Mouse (Mus musculus) limb, embryonic 11.5 days (tissue): Measurements from ENCODE around the gene Dctn5. TPM values are rescaled to one million over a fixed set of nuclear protein-coding genes. Genes with fewer than 3 reads are reported as not detected.

Experiments
- ATAC-seq: fragments of 200-750 bp; cut with Nextera tagmentation; 2 replicates; pipeline ENCODE4 v1.8.0; 2017; ENCODE audit warnings: low read depth; ENCODE audit not compliant: insufficient number of reproducible peaks, low FRiP score, low TSS enrichment
- DNase-seq: peaks from one replicate; pipeline ENCODE4 v3.0.0-alpha.2; 2015; ENCODE audit warnings: low spot score
- H3K27ac ChIP-seq: fragments of 300-500 bp; sonication (generic); replicated peaks from 2 replicates; pipeline ENCODE4 v1.5.1; 2014; ENCODE audit warnings: low read depth, mild to moderate bottlenecking, low read length
- H3K27me3 ChIP-seq: fragments of 300-500 bp; sonication (generic); 2 replicates; pipeline ENCODE4 v1.6.1; 2014; ENCODE audit warnings: mild to moderate bottlenecking, low read length, mixed read lengths; ENCODE audit not compliant: control insufficient read depth, insufficient read depth
- H3K36me3 ChIP-seq: fragments of 300-500 bp; sonication (generic); 2 replicates; pipeline ENCODE4 v1.6.1; 2014; ENCODE audit warnings: mild to moderate bottlenecking, low read length, moderate library complexity, mixed read lengths; ENCODE audit not compliant: control insufficient read depth, insufficient read depth
- H3K4me1 ChIP-seq: fragments of 300-500 bp; sonication (generic); 2 replicates; pipeline ENCODE4 v1.6.1; 2014; ENCODE audit warnings: low read length, mixed read lengths; ENCODE audit not compliant: control insufficient read depth, insufficient read depth
- H3K4me2 ChIP-seq: fragments of 300-500 bp; sonication (generic); 2 replicates; pipeline ENCODE4 v1.6.1; 2014; ENCODE audit warnings: low read depth, mild to moderate bottlenecking, moderate library complexity; ENCODE audit not compliant: severe bottlenecking
- H3K4me3 ChIP-seq: fragments of 300-500 bp; sonication (generic); 2 replicates; pipeline ENCODE4 v1.5.1; 2014; ENCODE audit warnings: low read depth, low read length
- H3K9ac ChIP-seq: fragments of 300-500 bp; sonication (generic); 2 replicates; pipeline ENCODE4 v1.6.1; 2014; ENCODE audit warnings: mild to moderate bottlenecking, low read length
- H3K9me3 ChIP-seq: fragments of 300-500 bp; sonication (generic); 2 replicates; pipeline ENCODE4 v1.6.1; 2016; ENCODE audit warnings: low read length; ENCODE audit not compliant: control insufficient read depth
- WGBS: fragments of 180-500 bp; shearing (Covaris S2); extraction: QIAGEN DNeasy Blood & Tissue Kit; methylation state at CpG from one replicate; pipeline ENCODE4 v1.1.7; 2014; 5-methylcytosine and 5-hydroxymethylcytosine counted together
- polyA plus RNA-seq: library from polyadenylated mRNA; unstranded; fragments of >200 nt; fragmentation: Nextera tagmentation; extraction: Ambion mirVana; gene quantifications from 2 replicates; pipeline ENCODE4 v1.2.1, GENCODE M21; 2014

Dctn5 gene
- polyA plus RNA-seq, 1 experiment from 2014 or later, result 122 TPM

DNA sequence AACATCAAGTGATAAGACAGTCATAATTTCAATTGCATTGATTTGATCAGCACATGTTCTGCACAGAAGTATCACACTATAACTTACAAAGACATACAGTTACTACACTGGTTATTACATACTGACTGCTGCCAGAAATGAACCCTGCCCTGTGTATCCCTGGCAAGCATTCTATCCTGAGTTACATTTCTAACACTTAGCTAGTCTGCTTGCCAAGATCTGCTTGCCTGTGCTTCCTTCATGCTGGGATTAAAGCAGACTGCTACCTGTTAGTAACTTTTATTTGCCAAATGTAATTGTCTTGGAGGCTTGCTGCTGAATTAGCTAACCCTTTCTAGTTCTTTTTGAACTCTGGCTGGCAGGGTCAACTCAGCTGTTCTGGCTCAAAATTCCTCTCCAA, 8.2 kb downstream of the Dctn5 start:
- no peak overlapping the region for H3K4me2 ChIP-seq
- DNase-seq (no peak), ATAC-seq (no peak)
- H3K4me1 ChIP-seq, result no peaks in the 10 kb centered on the region
- H3K27ac ChIP-seq, result no peak overlapping the region
- no peaks in the 10 kb centered on the region for H3K9me3 ChIP-seq
- peaks cover 10% of the 10 kb centered on the region for H3K36me3 ChIP-seq
- no peak overlapping the region for H3K9ac ChIP-seq
- no peaks in the 10 kb centered on the region for H3K27me3 ChIP-seq
- no peak overlapping the region for H3K4me3 ChIP-seq

DNA sequence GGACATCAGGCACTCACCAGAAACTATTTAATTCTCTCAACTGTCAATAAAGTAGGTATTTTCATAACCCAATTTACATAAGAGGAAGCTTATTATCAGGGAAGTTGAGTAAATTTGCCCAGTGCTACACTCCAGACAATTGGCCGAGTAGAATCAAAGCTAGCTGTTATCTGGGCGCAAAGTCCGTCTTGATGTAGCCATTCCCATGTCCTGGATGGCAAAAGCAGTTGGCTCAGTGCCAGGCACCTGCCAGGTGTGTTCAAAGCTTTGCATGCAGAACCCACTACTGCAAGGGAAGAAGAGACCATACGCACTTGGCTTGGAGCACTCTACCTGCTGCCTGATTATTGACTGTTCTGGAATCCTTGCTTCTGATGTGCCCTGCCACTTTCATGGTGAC, 19.6 kb downstream of the Dctn5 start:
- ATAC-seq, result no peak
- Histone ChIP-seq H3K4me3 (no peak overlapping the region), H3K27ac (no peak overlapping the region), H3K27me3 (no peaks in the 10 kb centered on the region), H3K9ac (no peak overlapping the region), H3K36me3 (peaks cover 9% of the 10 kb centered on the region; the same call in 1 of the 2 replicates), H3K9me3 (no peaks in the 10 kb centered on the region), H3K4me2 (no peak overlapping the region), H3K4me1 (peaks cover 1% of the 10 kb centered on the region; the same call in 1 of the 2 replicates)
- WGBS, result 91% methylated on average over 4 of the region's 4 CpGs
- no peak for DNase-seq

DNA sequence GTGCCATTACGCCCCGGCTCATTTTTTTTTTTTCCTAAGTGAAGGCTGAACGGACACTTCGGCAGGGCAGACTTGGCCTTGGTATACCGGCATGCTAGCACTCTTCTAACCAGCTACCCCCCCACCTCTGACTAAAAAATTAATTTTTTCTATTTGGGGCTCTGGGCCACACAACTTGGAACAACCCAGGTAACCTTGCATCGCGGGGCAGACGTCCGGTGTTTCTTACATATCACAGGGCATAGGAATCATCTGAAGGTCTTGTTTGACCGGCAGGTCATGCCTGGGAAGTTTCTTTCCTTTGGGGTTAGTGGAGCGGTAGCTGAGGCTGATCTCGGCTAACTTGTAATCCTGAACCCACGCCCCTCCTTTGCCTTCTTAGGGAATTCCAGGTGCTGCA, 25.6 kb downstream of the Dctn5 start:
- H3K36me3 ChIP-seq, result peaks cover 10% of the 10 kb centered on the region
- H3K4me1 ChIP-seq, result peaks cover 17% of the 10 kb centered on the region
- H3K27me3 ChIP-seq, result no peaks in the 10 kb centered on the region
- H3K9me3 ChIP-seq, result no peaks in the 10 kb centered on the region
- H3K4me3 ChIP-seq, result peak overlapping the region; percentile 84
- peak overlapping the region; percentile 73 for H3K9ac ChIP-seq
- H3K4me2 ChIP-seq, result peak overlapping the region; percentile 86
- ATAC-seq, result peak; percentile 10; the same call in 1 of the 2 replicates
- 5% methylated on average over 13 of the region's 13 CpGs for WGBS
- no peak for DNase-seq
- peak overlapping the region; percentile 88 for H3K27ac ChIP-seq

DNA sequence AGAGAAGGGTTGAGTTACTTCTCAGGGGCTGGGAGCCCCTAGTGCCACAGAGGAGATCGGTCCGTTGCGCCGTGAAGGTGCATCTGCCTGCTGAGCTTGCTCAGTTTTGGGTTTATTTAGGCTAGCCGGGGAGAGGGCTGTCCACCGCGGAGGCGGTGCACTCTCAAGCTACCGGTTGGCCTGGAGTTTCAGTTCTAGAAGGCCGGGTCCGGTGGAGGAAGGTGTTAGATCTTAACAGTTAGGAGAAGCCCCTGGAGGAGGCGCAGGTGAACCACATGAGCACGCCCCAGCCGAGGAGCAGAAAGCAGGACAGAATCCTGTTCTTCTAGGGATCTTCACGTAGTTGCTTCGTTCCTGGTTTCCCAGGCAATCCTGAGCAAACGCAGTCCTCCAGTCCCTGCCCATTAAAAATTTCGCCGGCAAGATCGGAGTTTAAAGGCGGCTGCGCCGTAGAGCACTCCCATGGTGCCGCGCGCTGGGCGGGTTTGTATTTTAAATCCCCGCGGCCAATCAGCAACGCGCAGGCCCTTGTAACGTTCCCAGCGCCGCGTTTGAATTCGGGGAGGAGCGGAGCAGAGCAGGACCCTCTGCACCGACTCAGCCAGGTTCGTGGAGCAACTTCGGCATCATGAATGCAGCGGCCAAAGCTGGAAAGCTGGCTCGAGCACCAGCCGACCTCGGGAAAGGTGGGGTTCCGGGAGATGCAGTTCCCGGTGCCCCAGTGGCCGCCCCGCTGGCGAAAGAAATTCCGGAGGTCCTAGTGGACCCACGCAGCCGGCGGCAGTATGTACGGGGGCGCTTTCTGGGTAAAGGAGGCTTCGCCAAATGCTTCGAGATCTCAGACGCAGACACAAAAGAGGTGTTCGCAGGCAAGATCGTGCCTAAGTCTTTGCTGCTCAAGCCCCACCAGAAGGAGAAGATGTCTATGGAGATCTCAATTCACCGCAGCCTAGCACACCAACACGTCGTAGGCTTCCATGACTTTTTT, 26.4 kb downstream of the Dctn5 start, which contains the start of gene Plk1:
Gene Plk1, plus strand, starts transcription at position 525 of the 988 bp plus-strand sequence.
- peak within 1 kb of the TSS; percentile 88 for H3K27ac ChIP-seq
- H3K9me3 ChIP-seq, result no peaks in the 10 kb centered on the region
- ATAC-seq (peak; percentile 87), DNase-seq (peak; percentile 94)
- H3K4me3 ChIP-seq, result peak within 1 kb of the TSS; percentile 84
- H3K27me3 ChIP-seq, result no peaks in the 10 kb centered on the region
- under 1% methylated on average over 63 of the region's 63 CpGs for WGBS
- peak within 1 kb of the TSS; percentile 84 for H3K9ac ChIP-seq
- H3K4me2 ChIP-seq, result peak within 1 kb of the TSS; percentile 86
- H3K36me3 ChIP-seq, result peaks cover 11% of the 10 kb centered on the region
- peaks cover 17% of the 10 kb centered on the region for H3K4me1 ChIP-seq

DNA sequence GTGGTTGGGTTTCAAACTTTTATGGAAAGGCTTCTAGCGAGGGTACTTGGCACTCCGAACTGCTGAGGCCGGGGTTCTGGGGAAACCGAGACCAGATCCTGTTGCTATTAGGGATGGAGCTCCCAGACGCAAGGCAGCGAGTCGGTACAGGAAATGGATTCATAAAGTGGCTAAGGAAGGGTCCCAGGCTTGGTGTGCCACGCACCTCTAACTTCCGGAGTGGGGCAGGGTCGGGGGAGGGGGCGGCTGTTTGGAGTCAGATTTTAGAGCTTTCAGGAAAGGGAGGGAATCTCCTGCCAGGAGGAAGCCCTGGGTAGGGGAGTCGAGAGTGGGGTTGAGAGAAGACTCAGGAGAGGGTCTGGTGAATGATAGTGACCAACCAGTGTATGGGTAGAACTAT, 27.2 kb downstream of the Dctn5 start:
- no peaks in the 10 kb centered on the region for H3K27me3 ChIP-seq
- H3K27ac ChIP-seq, result peak overlapping the region; percentile 88
- H3K4me1 ChIP-seq, result peaks cover 17% of the 10 kb centered on the region
- peak overlapping the region; percentile 84 for H3K9ac ChIP-seq
- H3K36me3 ChIP-seq, result peaks cover 15% of the 10 kb centered on the region
- H3K9me3 ChIP-seq, result no peaks in the 10 kb centered on the region
- H3K4me3 ChIP-seq, result peak overlapping the region; percentile 84
- peak overlapping the region; percentile 86 for H3K4me2 ChIP-seq
- DNase-seq, result peak; percentile 53
- 0% methylated on average over 12 of the region's 12 CpGs for WGBS
- ATAC-seq, result no peak

DNA sequence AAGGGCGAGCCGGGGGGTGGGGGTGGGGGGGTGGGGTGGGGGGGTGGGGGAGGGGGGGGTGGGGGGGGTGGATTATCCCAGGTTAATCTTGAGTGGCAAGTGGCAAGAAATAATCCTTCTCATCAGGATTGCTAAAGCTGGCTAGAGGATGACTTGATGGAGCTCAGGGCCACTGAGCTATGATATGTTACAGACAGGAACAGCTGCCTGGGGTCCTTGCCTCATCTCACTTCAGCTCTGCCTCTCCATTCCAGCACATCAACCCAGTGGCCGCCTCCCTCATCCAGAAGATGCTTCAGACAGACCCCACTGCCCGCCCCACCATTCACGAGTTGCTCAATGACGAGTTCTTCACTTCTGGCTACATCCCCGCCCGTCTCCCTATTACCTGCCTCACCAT, 30.9 kb downstream of the Dctn5 start:
- peaks cover 36% of the 10 kb centered on the region for H3K36me3 ChIP-seq
- no peak overlapping the region for H3K4me2 ChIP-seq
- peaks cover 9% of the 10 kb centered on the region; the same call in 1 of the 2 replicates for H3K4me1 ChIP-seq
- WGBS, result 91% methylated on average over 6 of the region's 8 CpGs
- H3K27ac ChIP-seq, result no peak overlapping the region
- H3K9ac ChIP-seq, result no peak overlapping the region
- H3K9me3 ChIP-seq, result no peaks in the 10 kb centered on the region
- no peaks in the 10 kb centered on the region for H3K27me3 ChIP-seq
- DNase-seq (no peak), ATAC-seq (no peak)
- H3K4me3 ChIP-seq, result no peak overlapping the region

DNA sequence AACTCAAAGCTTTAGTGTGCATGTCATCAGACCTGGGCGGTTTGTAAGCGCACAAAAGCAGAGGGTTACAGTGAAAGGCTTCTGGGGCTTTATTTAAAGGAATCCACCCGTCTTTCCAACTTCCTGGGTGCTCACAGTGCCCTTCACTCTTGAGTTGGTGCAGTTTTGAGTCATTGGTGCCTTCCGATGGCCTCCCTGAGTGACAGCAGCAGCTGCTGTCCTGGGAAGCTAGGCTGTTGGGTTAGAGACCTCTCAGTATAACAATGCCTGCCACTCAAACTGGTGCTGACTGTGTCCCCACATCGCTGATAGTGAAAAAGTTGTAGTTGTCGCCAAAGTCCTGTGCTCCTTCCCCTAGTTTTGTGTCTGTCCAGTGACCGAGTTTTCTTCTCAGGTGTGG, 34.4 kb downstream of the Dctn5 start:
- H3K9ac ChIP-seq, result no peak overlapping the region
- DNase-seq, result no peak
- no peak overlapping the region for H3K27ac ChIP-seq
- H3K27me3 ChIP-seq, result no peaks in the 10 kb centered on the region
- H3K9me3 ChIP-seq, result no peaks in the 10 kb centered on the region
- H3K4me1 ChIP-seq, result no peaks in the 10 kb centered on the region
- ATAC-seq, result no peak
- H3K36me3 ChIP-seq, result peaks cover 50% of the 10 kb centered on the region
- WGBS, result 91% methylated on average over 7 of the region's 7 CpGs
- no peak overlapping the region for H3K4me2 ChIP-seq
- H3K4me3 ChIP-seq, result no peak overlapping the region

DNA sequence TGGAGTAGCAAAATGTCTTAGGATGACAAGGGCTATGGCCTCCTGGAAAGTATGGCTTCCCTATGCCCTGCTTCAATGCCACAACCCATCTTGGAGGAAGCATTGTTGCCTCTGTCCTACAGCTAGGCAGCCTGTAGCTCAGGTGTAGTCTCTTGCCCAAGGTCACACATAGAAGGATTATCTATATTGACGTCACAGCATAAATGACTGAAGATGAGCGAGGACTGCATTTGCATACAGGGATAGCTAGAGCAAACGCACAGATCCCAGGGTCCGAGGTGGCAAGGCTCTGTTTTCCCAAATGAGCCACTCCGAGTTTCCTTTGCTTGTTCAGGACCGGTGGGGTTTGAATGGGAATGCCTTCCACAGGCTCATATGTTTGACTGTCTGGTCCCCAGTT, 37.9 kb downstream of the Dctn5 start:
- H3K9me3 ChIP-seq, result no peaks in the 10 kb centered on the region
- H3K9ac ChIP-seq, result no peak overlapping the region
- H3K4me1 ChIP-seq, result no peaks in the 10 kb centered on the region
- 97% methylated on average over 6 of the region's 6 CpGs for WGBS
- H3K36me3 ChIP-seq, result peaks cover 37% of the 10 kb centered on the region
- no peak overlapping the region for H3K4me2 ChIP-seq
- DNase-seq (no peak), ATAC-seq (no peak)
- H3K4me3 ChIP-seq, result no peak overlapping the region
- no peak overlapping the region for H3K27ac ChIP-seq
- H3K27me3 ChIP-seq, result no peaks in the 10 kb centered on the region
